Mouse (Mus musculus) gastrocnemius, postnatal 36 days (tissue): ENCODE data around the gene Sphk2. TPM values are rescaled to one million over a fixed set of nuclear protein-coding genes. Genes with fewer than 3 reads are reported as not detected.
"Not testable (repeated sequence)": the region's sequence is repeated elsewhere in the genome, so short reads cannot be mapped to it uniquely, and the experiment has no call there.

ENCODE experiments used
- DNase-seq, 2 experiments: peaks; one replicate each; pipeline ENCODE4 v3.0.0; 2022
- intact Hi-C: fragments of 180-260 bp; cut with DNase I; formaldehyde crosslinking; loops from one replicate; pipeline ENCODE4 v1.15.1; 2025
- total RNA-seq, 2 experiments: library from RNA; stranded (reverse); gene quantifications; 2 replicates each; pipeline ENCODE4 v1.2.3; 2021

Sphk2 gene
- total RNA-seq, 2 experiments from 2014 or later: 12.2 to 12.7 TPM

GRCm38 (mm10) chr7:45667761-45668160 lies 50.0 kb downstream of the Sphk2 start:
- no peak for DNase-seq

GRCm38 (mm10) chr7:45666161-45666560 lies 51.6 kb downstream of the Sphk2 start, which contains the start of gene Fut2:
Gene Fut2 (minus strand): TSS chr7:45666394.
- no peak for DNase-seq
- intact Hi-C loops: loop anchor here (5.0 kb wide), 1 partner anchor 49 kb away; the partner anchor contains the start of genes Fgf21 and Fut1

More at GRCm38 (mm10) chr7:45667761-45668160, 50.0 kb downstream of the Sphk2 start:
- intact Hi-C loops: loop anchor here (5.0 kb wide), 1 partner anchor 50 kb away; the partner anchor contains the start of genes Fgf21 and Fut1

GRCm38 (mm10) chr7:45665303-45666138 lies 52.3 kb downstream of the Sphk2 start:
- no peak for DNase-seq
- intact Hi-C loops: loop anchor here (5.0 kb wide), 1 partner anchor 48 kb away; the partner anchor contains the start of genes Fgf21 and Fut1

GRCm38 (mm10) chr7:45661702-45662101 lies 56.1 kb downstream of the Sphk2 start:
- intact Hi-C loops, DNase-seq: not testable (repeated sequence)

- no peak for DNase-seq
- intact Hi-C loops: no loop called here
Measured at GRCm38 (mm10) chr7:45660746-45661478, 56.9 kb downstream of the Sphk2 start.

Other genes starting within 250 kb of the Sphk2 start
- gene Tulp2, start 236.1 kb downstream of the Sphk2 start, total RNA-seq: under 1 TPM in 1 of 2 experiments, not detected in 1; 0.39 TPM
- gene Gm45808, start 231.2 kb downstream of the Sphk2 start, total RNA-seq: 1 to 10 TPM; 6.1 to 6.6 TPM
- gene Dhdh, start 229.2 kb downstream of the Sphk2 start, total RNA-seq: 10 to 100 TPM; 11.4 to 12.8 TPM
- 10 to 100 TPM; 48.6 to 65.4 TPM for gene Nucb1, start 207.6 kb downstream of the Sphk2 start, total RNA-seq
- gene Ppp1r15a, start 191.7 kb downstream of the Sphk2 start, total RNA-seq: 10 to 100 TPM; 22.9 to 25.3 TPM
- gene Plekha4, start 191.7 kb downstream of the Sphk2 start, total RNA-seq: 1 to 10 TPM; 3.0 to 4.8 TPM
- gene Hsd17b14, start 163.1 kb downstream of the Sphk2 start, total RNA-seq: 1 to 10 TPM; 1.9 to 2.8 TPM
- gene Bcat2, start 147.8 kb downstream of the Sphk2 start, total RNA-seq: 10 to 100 TPM; 55.7 to 86.8 TPM
- not detected for gene Fgf21, start 102.5 kb downstream of the Sphk2 start, total RNA-seq
- not detected for gene Fut1, start 100.7 kb downstream of the Sphk2 start, total RNA-seq
- not detected for gene Izumo1, start 96.2 kb downstream of the Sphk2 start, total RNA-seq
- 1 to 10 TPM; 6.9 to 7.0 TPM for gene Rasip1, start 90.5 kb downstream of the Sphk2 start, total RNA-seq
- gene Mamstr, start 78.0 kb downstream of the Sphk2 start, total RNA-seq: 10 to 100 TPM; 45.7 to 49.7 TPM
- 1 to 10 TPM in 1 of 2 experiments, under 1 TPM in 1; 0.51 to 1.2 TPM for gene Fut2, start 51.6 kb downstream of the Sphk2 start, total RNA-seq
- under 1 TPM; 0.52 to 0.69 TPM for gene Ntn5, start 34.0 kb downstream of the Sphk2 start, total RNA-seq
- under 1 TPM; 0.12 to 0.26 TPM for gene Sec1, start 23.6 kb downstream of the Sphk2 start, total RNA-seq
- gene Car11, start 18.2 kb downstream of the Sphk2 start, total RNA-seq: 1 to 10 TPM; 7.7 to 9.5 TPM
- gene Dbp, start 12.9 kb downstream of the Sphk2 start, total RNA-seq: 100 to 1,000 TPM in 1 of 2 experiments, 10 to 100 TPM in 1; 52.8 to 118 TPM
- 100 to 1,000 TPM; 396 to 453 TPM for gene Rpl18, start 2.5 kb downstream of the Sphk2 start, total RNA-seq
- gene Fam83e, start 3.2 kb upstream of the Sphk2 start, total RNA-seq: under 1 TPM in 1 of 2 experiments, not detected in 1; 0.10 TPM
- not detected for gene Spaca4, start 7.8 kb upstream of the Sphk2 start, total RNA-seq
- gene Lmtk3, start 65.7 kb upstream of the Sphk2 start, total RNA-seq: not detected
- gene Sult2b1, start 66.7 kb upstream of the Sphk2 start, total RNA-seq: not detected
- gene Cyth2, start 96.6 kb upstream of the Sphk2 start, total RNA-seq: 10 to 100 TPM; 32.6 to 33.4 TPM
- gene Kcnj14, start 106.8 kb upstream of the Sphk2 start, total RNA-seq: under 1 TPM; 0.15 to 0.27 TPM
- 10 to 100 TPM; 11.8 to 14.5 TPM for gene Grwd1, start 112.9 kb upstream of the Sphk2 start, total RNA-seq
- gene Kdelr1, start 154.8 kb upstream of the Sphk2 start, total RNA-seq: 10 to 100 TPM; 52.8 to 56.7 TPM
- gene Grin2d, start 160.4 kb upstream of the Sphk2 start, total RNA-seq: under 1 TPM; 0.22 to 0.23 TPM
- gene Syngr4, start 178.7 kb upstream of the Sphk2 start, total RNA-seq: not detected
- gene Tmem143, start 178.9 kb upstream of the Sphk2 start, total RNA-seq: 10 to 100 TPM; 54.4 to 59.5 TPM
- gene Emp3, start 203.4 kb upstream of the Sphk2 start, total RNA-seq: 10 to 100 TPM; 10.9 to 11.2 TPM
- under 1 TPM; 0.28 to 0.42 TPM for gene Ccdc114, start 206.1 kb upstream of the Sphk2 start, total RNA-seq